Mouse (Mus musculus) spleen, adult 18-20 months (tissue): ENCODE data around the gene Rpl3.

ENCODE experiments used
- DNase-seq, 2 experiments: peaks; one replicate each; pipeline ENCODE4 v3.0.0; 2022; ENCODE audit warnings: mixed read lengths in 2 of 2

Gene Rpl3

DNA sequence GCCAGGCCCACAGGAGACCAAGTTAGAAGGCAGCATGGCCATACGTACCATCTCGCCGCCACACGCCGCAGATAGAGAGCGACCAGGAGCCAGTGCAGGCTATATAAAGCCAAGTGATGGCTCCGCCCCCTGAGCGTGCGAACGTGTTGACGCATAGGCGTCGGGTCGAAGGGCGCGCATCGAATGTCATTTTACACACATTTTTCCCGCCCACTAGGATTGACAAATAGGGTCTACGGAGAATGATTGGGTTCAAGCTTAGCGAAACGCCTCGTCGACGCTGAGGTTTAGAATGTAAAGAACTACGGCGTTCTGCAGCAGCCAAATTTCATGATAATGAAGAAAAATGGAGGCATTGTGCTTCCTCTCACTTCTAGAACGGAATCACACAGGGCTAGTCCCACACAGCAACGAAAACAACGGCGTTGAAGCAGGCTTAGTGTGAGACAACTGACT, 8.4 kb downstream of the Rpl3 start:
- peak; percentile 95 to 98 for DNase-seq

DNA sequence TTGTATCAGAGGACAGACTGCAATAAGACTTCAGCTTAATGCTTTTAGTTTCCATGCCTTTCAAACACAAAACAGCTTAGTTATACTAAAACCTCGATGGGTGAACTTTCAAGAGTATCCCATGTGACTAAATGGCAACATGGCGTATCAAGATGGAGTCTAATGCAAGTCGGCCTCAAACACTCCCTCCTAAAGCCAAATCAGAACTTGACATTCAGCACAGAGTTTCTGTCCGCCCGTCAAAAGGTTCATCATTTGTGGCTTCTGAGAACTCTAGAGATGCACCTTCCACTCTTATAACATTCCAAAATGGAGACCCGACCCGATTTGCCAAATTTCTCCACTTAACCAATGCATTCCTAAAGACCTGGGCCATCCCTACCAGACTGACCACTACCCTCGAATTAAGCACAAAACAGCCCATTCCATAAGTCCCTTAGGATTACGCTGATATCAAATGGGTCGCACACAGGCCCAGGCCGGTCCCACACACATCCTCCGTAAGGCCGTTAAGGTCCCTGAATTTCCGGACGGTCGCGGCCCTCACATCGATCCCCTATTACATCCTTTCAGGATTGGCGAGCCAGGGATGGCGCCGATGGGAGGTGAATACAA, 8.9 kb downstream of the Rpl3 start:
- DNase-seq, result no peak

DNA sequence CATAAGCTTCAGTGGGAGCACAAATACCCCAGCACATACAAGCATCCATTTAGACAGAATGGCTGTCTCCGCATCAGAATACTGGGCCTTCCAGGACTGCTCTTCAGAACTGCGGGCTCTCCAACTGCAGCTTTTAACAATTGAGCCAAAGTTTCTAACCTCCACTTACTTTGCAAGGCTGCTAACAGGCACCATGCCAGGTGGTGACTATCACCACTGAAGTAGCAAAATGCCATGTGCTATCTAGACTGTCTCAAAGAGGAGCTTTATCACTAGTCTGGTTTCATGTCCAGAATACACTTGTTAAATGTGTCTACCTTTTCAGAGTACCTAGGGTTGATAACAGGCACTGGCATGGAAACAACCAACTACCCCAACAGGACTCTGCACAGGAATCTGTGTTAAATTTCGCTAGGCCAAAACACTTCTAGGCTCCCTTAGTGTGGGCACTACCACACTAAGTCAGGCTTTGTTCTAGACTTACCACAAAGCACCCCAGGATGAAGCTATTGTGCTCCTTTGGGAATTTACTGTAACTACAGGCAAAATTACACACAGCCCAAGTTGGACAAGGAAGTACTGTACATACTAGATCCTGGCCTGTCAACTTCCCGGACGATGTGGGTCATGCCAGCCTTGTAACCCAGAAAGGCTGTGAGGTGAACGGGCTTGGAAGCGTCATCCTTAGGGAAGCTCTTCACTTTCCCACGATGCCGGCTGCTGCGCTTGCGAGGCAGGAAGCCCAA, 9.7 kb downstream of the Rpl3 start:
- DNase-seq, result no peak

DNA sequence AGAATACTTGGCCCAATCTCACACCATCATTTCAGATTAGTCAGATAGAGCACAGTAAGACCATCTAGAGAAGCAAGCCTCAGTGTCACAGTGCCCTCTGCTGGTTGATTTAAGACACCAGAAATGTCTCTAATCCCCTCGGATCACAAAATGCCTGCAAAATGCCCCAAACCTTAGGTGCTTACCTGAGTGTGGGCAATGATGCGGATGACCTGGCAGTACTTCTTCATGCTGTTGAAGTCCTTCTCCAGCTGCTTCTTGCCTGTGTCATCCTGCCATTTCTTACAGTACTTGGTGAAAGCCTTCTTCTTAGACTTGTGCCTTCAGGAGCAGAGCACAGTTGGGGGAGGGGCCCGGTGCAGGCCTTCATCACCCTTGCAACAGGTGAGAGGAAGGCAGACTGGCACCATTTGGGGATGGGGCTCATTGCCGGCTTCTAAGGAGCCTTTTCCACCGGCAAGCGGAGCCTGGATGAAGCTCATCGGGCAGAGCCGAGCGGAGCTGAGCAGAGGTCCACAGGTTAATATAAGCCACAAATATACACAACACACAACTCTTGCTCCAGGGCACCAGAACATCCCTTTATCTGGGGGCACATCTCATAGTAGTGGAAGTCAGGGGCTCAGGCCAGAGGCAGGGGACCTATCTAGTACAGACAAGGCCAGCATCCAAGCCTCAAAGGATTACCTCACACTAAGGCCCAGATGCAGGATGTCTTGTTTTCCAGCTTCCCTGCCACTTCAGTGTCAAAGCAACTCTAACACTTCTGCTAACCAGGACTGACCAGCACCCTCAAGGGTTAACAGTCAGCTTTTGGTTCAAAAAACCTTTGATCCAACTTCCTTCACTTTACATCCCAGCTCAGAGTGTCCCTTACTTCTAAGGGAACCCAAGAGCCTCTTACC, 10.7 kb downstream of the Rpl3 start:
- no peak for DNase-seq

DNA sequence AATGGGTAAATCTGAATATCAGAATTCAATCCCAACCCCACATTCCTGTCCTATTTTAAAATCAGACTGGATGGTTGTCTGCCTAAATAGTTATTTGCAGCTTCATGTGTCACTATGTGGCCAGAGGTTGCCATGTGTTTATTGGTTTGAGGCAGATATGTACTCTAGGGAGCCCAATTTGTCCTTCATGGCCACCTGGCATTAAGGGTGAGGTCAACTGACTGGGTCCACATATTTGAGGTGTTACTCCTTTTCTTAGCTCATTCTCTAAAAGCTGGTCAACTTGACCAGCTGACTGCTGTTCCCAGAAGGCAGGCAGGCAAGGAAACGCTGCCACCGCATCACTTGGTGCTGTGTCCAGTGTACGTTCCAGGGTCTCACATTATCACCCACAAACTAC, 11.7 kb downstream of the Rpl3 start:
- DNase-seq, result no peak

DNA sequence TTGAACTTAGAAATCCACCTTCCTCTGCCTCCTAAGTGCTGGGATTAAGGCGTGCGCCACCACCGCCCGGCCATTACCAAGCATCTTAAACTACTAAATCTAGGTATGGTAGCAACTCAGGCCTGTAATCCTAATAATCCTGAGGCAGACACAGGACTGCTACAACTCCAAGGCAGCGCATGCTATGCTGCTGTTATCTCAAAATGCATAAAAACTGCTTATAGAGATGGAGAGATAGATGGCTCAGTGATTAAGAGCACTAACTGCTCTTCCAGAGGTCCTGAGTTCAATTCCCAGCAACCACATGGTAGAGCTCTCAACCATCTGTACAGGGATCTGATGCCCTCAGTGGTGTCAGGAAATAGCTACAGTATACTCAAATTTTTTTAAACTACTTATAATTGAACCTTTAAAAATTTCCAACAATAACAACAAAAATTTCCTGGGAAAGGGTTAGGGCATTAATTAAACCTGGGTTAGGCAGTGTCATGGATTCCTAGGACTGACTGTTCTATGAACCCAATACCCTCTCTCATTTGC, 12.5 kb downstream of the Rpl3 start:
- DNase-seq, result no peak

DNA sequence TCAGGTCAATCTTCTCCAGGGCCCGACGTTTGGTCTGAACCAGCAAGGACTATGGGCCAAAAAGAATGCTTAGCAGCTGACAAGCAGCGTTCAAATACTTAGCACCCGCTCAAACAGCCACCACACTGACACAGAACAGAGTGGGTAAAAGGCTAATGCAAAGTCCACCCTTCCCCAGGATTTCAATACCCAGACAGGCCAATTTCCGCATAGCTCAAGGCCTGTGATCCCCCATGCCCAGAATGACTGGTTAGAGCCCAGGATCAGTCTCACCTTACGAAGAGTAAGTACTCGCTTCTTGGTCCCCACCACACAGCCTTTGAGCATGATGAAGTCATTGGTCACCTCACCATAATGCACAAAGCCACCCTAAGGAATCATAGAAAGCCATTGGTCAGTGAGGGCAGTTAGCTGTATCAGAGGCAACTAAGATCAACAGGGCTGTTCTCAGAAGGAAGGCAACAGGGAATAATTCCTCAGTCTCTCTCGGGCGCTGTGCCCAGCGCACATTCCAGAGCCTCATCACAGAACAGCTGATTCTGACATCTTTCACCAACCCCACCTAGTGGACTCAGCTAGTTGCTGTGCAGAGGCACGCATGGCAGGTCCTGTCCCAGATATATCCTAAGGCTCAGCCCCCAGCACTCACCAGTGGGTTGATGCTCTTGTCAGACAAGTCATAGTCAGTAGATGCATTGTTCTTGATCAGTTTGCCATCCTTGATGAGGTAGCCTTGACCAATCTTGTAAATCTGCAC, 13.4 kb downstream of the Rpl3 start:
- no peak for DNase-seq

DNA sequence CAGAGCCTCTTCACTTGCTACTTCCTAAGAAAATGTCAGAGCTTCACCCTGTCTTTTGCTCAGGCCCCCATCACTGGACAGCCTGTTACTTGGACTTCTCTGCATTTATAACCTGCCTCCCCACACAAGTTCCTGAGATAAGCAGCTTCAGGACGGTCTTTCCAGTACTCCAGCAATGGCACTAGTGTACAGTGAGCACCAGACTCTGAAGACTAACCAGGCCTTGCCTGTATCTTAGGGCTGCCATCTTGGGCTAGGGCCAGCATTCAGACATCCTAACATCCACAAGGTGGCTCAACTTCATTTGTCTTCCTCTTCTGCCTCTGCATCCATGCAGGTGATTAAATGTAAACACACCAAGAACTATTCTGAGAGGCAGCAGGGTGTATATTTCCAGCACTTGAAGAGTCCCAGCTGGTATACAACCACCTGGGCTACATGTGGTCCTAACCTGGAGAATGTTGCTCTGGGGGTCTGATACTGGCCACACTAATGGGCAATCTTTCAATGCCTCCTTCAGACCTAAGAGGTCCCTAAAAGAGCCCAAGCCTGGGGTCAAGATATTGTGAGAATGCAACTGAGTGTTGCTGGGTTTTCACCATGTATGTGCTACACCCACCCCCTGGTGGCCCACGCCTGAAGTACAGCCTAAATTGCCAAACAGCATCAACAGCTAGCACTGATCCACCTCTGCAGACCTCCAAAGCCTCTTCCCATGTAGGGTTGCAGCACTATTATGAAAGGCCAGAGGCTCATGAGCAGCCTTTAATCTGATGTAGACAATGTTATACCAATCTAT, 15.1 kb downstream of the Rpl3 start:
- DNase-seq, result peak; percentile 36 to 77

DNA sequence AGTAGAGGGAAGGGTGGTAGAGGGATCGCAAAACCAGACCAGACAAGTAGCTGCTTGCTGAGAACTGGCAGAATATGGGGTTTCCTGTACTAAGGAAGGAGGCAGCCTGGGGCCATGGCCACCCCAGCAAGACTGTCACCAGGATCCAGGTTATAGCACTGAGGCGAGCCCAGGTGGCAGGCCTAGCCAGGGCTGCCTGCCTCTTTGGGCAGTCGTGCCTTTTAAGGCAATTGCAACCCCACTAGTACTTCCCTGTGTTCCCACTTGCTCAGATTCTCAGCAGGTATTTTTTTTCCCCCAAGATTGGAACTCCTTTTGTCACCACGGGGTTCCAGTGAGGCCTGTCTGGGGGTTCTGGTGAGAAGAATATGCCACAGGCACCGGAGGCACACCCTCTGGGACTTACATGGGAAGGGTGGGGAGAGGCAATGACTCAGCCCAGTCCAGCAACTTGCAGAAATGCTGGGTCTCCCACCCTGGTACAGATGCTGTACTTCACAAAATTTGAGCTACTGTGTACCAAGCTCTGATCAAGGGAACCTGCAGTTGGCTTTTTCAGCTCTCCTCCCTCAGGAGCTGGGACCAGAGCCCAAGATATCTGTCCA, 15.8 kb downstream of the Rpl3 start:
- no peak for DNase-seq

DNA sequence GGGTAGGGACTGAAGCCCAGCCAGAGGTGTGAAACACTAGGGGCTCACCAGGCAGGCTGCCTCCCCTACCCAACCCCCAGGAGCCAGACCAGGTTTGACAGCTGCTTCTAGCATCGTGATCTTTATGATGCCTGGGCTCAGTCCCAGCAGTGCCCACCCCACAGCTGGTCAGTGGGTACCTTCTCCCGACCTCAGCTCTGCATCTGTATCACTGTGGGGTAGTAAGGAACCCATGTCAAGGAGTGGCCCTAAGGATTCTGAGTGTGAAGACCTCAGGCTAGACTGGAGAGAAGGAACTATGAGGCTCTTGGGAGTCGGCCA, 16.3 kb downstream of the Rpl3 start:
- no peak for DNase-seq

DNA sequence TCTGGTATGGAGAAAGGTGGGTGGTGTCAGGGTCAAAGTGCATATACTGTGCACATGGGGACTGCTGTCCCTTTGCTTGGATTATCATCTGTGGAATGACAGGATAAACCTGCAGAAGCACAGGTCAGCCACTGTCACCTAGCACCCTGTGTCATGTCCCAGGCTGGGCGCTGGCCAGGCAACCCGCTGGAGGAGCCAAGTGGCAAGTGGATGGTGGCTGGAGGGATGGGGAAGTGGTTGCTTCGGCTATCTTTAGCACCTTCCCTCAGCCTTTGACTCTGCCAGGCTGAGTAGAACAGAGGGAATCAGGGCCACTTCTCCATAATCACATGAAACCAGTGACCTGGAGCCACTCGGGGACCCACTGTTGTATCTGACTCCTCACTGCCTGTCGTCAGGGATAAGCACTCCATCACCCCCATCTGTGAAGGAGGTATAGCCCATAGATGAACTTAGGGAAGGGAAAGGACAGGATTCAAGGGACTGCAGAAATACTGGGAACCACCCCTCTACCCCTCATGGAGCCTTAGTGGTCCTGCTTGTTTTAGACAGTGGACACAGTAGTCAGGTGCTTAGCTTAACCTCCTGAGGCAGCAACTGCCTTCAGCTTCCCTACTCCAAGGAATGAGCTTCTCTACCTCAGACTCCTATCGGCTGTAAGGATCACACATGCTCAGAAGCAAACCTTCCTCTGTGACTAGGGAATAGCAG, 16.9 kb downstream of the Rpl3 start:
- DNase-seq, result no peak

DNA sequence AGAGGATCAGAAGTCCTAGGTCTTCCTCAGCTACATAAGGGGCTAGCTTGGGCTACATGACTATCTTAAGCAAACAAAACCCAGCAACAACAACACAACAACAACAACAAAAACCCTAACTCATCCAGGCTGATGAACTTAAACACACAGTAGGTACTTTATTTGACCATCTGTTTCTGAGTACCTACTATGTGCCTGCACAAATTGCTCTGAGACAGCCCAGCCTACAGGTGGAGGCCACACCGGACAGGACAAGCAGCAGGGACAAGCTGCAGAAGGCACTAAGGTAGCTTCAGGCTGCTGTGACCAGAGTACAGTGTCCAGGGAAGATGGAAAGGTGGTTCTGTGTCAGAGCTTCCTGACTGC, 18.4 kb downstream of the Rpl3 start:
- DNase-seq, result no peak

DNA sequence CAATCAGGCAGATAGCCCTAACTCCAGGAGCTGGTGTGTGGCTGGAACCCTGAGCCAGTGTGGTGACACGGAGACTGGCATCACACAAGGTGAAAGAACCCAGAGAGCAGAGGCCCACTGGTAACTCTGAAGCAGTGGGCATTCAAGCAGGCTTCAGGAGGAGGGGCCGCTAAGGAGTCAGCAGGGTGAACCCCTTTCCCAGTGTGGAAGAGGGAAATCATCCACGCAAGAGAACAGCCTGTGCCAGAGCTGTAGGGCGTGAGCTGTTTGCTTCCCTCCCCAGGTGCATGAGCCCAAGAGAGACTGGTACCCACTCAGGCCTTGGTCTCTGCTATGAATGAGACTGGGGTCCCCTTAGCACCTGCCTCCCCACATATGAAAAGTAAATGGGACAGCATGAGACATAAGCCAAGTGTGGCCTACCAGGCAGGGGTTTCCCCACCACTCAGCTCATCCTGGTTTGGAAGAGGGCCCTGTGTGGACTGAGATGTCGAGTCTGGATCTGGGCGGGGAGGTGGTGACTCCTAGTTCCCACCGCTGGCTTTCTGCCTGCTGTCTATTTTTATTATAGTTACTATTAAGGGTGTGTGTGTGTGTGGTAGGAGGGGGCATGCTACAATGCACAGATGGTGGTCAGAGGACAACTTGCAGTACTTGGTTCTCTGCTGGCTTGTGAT, 19.0 kb downstream of the Rpl3 start:
- DNase-seq, result no peak

DNA sequence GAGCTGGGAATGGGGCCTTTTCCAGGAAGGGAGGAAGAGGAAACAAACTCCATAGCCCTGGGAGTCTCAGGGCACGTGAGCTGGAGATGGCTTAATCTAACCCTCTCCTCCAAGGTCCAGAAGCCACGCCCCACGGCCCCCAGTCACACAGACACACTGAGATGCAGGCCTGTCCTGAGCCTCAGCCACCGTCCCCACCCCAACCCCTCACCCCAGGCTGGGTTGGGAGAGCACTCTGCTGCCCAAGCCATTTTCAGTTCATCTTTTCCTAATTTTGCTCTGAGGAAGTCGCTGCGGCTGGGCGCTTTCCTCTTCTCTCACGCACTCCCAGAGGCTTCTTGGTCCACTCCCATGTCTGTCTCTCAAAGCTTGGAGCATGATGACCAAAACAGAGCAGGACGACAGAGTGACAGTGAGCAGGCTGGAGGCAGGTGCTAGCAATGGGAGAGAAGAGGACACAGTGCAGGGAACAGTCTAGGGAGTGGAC, 19.7 kb downstream of the Rpl3 start:
- peak; percentile 22 to 30 for DNase-seq

DNA sequence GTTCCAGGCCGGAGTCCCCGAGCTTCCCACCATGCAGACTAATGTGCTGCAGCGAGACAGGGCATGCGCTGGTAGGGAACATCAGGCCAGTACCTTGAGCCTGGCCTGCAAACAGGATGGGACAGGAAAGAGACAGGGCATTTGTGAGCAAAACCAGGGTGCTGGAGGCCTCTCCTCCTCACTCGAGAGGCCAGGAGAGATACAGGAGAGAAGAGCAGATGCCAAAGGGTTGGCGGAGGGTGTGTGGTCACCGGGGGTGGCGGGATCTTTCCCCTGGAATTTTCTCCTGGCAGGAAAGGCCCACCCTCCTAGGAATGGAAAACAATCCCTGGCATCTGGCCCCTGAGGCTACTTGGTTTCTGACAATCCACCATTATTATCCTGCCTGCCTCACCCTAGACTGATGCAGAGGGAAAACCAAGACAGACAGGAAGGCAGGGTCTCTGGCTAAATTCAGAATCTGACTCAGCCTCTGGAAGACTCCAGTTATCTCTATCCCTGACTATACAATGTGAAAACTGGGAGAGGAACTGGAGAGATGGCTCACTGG, 21.5 kb downstream of the Rpl3 start:
- DNase-seq, result no peak

DNA sequence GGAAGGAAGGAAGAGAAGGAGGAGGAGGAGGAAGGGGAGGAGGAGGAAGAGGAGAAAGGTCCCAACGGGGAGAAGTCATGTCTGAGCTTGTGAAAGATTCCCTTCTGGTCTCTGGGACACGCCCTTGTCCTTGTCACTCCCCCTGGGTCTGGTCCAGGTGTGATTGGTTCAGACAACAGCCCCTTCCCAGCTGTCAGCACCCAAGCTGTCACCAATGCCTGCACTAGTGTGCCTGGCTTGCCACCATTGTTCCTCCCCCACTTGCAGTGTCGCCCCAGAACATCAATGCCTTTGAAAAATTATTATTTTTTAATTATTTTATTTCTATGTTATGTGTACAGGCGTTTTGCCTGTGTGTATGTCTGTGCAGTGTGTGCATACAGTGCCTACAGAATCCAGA, 22.5 kb downstream of the Rpl3 start:
- no peak for DNase-seq

DNA sequence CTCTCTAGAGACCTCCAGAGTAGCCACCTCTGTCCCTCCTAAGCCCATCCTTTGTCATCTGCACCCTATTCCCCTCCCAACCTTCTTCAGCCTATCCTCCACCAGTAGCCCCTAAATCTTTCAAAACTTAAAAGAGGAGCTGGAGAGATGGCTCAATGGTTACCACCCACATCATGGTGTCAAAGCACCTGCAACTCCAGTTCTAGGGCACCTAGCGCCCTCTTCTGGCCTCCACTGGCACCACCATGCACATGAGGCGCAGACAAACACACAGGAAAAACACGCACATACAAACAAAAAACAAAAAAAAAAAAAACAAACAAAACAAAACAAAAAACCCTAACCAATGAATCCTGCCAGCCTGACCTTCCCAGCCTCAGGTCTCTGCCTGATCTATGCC, 25.1 kb downstream of the Rpl3 start:
- DNase-seq, result no peak

DNA sequence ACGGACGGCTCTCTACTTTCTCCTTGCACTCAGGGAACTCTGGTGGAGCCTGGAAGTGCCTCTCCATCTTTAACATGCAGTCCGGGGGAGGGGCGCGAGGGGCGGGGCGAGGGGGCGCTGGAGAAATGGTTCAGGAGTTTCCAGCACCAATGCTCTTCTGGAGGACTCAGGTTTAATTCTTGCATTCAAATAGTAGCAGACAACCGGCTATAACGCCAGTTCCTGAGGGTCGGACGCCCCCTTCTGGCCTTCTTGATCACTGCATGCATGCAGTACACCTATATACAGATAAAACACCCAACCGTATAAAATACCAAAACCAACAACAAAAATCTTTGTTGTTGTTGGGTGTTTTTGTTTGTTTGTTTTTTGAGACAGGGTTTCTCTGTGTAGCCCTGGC, 26.3 kb downstream of the Rpl3 start:
- no peak for DNase-seq

DNA sequence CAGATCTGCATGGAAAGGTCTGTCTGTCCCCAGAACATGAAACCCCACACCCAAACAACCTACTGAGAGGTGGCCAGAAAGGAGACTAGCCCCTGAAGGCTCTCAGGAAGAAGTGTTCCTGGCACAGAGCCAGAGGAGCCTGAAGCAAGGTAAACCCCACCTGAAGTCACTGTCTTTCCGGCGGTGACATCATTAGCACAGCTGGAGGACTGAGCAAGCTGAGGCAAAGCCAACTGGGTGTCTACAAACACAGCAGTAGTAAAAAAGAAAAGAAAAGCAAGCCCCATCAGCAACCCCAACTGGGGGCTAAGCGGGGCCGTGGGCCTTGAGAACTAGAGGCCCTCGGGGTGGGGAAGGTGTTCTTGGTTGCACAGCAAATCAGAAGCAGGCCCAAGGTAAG, 26.7 kb downstream of the Rpl3 start:
- no peak for DNase-seq

DNA sequence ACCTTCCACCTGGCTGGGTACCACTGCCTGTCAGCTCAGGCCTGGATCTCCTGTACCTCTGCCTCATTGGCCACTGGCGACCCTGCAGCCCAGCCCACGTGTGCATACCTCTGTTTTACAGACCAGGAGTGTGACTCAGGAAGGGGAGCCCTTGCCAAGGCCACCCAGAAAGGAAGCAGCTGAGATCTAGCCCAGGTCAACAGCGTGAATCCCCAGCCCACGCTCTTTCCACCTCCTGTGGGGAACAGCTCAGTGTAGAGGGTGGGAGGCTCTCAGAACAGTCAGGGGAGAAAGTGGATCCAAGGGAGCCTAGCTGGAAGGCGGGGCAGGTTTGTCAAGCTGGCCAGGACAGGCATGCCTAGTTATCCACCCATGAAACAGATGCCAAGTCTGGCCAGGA, 28.8 kb downstream of the Rpl3 start:
- no peak for DNase-seq
